Mouse (Mus musculus) Muller cell, postnatal 12 days (primary cell): ENCODE data around the gene Zfp609.
"Not testable (repeated sequence)": the region's sequence is repeated elsewhere in the genome, so short reads cannot be mapped to it uniquely, and the experiment has no call there.

ENCODE experiments used
- DNase-seq: peaks from one replicate; pipeline ENCODE4 v3.0.0-alpha.2; 2015; ENCODE audit errors: inconsistent ontology term

Gene Zfp609

DNA sequence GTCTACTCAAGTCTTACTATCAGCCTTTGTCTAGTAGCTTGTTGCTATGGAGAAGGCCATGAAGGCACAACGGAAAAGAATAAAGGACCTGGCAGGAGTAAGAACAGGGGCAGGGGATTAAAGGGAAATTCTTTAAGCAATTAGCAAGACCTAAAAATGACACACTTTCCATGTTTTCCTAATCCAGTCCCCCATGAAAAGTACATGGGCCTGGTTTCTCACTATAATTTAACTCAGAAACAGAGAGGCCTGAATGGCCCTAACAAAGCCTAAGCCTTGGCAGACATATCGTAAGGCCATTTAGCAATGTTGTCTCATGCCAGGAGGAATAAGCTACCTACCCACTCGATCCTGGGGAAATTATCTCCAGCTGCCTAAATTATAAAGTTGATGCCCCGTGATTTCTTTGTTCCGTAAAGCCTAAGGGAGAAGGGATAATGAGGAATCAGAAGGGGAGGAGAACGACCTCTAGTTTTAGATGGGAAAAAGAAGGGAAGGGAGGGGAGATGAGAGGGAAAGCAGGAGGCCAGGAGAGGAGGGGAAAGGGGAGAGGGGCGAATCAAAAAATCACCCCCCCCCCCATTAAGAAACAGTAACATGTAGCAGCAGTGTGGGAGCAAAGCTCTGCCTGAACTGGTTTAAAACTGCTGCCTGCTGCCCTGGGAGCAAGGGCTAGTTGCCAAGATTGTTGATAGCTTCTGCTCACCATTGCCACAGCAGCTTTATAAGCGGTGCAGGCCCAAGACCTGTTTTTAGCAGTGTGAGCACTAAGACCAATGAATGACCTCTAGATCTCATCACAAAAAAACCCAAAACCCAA is 102.7 kb downstream of the Zfp609 start:
- DNase-seq, result peak; percentile 59

DNA sequence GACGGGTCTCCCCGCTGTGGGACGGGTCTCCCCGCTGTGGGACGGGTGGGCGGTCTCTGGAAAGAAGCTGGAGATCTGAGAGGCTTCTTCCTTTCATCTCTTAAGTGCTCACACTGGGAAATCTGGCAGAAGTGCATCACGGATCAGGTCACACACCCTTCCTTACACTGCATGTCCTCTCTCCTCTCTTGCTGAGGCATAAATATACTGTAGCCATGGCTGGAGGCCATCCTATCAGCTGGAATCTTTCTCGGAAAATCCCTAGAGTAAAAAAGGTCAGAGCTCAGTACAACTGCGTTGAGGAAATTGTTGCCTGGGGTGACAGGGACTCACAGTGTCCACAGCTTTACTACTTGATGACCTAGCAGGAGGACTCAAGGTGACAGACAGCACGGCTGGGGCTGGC is 106.2 kb downstream of the Zfp609 start:
- no peak for DNase-seq

DNA sequence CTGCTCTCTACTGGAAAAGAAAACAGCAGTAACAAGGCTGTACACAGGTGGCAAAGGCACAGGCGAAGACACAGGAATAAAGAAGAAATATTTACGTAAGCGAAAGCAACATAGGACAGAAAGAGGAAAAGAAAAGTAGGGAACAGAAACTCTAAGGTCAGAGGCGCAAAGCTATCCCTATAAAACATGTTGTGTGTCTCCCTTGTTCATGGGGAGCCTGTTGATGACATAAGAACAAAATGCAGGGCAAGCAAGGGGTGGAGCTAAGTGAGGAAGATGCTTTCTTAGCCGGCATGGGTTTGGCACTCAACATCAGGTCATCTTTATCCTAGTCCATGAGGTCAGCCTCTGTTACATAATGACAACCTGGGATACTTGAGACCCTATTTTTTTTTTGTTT is 109.2 kb downstream of the Zfp609 start:
- DNase-seq, result no peak

DNA sequence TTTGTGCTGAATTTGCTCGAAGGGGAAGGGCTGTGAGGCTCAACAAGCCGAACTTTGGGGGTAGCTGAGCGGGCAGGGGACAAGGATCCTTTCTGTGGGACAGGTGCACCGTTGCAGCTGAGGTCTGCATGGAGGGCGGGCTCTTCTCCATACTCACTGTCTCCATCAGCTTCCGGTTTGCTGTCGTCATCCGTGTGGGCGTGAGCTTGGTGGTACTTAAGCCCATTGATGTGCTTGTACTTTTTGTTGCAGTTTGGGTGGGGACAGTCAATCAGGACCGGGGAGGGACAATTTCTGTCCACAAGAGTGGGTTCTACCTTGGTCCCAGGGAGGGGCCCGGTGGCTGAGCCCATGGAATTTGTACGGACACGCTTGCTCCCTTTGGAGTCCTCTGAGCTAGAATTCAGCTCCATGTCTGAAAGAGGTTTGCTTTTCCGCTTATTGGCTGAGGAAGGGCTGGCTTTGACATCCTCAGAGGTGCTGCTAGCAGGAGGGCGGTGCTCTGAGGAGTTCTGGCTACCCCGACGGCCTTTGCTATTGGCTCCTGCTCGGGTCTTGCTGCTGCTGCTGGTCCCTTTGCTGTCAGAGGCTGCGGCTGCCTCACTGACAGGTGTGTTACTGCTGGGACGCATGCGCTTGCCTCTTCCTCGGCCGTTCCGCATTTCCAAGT is 123.3 kb downstream of the Zfp609 start:
- no peak for DNase-seq

DNA sequence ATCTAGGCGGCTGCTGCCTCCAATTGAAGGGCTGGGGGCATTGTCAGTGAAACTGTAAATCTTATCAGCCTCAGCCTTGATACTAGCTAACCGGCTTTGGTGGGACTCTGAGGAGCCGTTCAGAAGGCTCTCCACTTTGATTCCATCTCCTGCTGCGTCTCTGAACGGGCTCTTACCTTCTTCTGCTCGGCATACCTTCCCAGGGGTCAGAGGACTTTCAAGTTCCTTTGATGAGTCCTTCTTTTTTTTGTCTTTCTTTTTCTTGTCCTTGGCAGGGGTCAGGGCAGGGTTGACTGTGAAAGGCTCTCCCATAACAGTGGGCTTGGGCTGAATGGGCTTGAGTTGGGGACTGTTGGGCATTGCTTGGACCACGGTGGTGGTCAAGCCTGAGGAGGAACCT is 124.1 kb downstream of the Zfp609 start:
- no peak for DNase-seq

DNA sequence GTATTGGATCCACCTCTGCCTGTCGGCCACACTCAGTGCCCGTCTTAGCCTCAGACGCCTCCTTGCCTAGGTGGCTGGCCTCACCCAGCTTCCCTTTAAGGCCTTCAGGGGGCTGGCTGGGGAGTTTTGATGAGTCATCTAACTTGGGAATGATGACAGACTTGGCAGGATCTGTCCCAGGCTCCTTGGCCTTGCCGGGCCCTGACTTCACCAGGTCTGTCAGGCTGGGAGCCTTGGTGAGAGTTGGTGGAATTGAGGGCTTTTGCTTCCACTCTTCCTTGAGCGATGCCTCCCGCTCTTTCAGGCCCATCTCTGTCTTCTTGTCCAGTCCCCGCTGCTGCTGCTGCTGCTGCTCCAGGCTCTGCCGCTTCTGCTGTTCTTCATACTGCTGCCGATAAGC is 125.1 kb downstream of the Zfp609 start:
- DNase-seq, result no peak

DNA sequence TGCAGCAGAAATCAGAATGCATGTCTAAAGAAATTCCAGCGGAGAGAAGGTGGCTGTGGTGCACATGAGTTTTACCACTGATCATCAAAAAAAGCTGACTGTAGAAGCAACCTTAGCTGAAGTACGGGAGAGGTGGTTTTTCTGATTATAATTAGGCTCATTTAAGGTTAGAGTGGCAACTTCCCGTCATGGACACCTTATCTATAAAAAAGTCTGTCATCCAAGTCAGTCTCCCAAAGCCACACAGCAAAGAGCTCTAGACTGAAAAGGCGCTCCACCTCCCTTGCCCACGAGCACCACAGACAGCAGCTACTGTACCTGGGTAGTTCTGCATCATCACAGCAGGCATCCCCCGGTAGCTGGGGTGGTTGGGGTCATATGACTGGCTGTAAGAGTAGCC is 126.9 kb downstream of the Zfp609 start:
- no peak for DNase-seq

DNA sequence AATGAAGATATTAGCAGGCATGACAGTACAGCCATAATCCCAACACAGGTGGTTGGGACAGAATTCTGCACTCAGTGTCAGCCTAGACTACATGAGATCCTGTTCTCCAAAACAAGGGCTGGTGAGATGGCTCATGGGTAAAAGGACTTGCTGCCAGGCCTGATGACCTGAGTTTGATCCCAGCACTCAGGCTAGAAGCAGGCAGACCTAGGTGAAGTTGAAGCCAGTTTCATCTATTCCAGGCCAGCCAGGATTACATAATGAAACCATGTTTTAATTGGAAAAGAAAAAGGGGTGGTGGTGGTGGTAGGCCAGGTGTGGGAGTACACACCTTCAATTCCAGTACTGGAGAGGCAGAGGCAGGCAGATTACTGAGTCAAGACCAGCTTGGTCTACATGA is 129.4 kb downstream of the Zfp609 start:
- no peak for DNase-seq

DNA sequence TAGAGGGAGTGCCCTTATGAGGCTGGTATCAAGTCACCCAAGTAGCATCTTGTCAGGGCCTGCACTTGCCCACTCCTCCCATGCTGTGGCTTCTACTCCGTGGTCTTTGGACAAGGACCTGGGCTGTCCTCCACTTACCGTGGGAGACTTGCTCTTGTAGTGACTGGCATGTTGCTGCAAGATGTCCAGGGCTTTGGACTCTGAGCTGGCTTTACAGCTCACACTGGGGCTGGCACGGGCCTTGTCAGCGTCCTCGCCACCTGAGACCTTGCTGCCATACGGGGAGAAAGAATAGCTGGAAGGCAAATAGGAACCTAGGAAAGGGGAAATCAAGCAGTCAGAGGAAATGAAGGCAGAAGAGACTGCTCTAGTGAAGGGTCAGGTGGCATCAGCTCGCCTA is 130.0 kb downstream of the Zfp609 start:
- DNase-seq, result no peak

DNA sequence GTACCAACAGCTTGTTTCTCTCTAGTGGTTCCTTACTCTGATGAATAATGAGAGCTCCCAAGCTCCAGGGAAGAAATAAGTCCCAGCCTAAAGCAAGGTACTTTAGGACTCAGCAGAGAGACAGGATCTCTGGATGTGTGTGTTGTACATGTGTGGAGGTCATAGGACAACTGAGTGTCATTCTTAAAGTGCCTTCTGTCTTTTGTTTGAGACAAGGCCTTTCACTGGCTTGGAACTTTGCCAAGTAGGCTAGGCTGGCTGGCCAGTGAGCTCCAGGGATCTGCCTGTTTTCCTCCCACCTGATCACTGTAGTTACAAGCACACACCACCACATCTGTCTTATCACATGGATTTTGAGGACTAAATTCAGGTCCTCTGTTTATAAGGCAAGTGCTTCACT is 131.0 kb downstream of the Zfp609 start:
- DNase-seq, result peak; percentile 29

DNA sequence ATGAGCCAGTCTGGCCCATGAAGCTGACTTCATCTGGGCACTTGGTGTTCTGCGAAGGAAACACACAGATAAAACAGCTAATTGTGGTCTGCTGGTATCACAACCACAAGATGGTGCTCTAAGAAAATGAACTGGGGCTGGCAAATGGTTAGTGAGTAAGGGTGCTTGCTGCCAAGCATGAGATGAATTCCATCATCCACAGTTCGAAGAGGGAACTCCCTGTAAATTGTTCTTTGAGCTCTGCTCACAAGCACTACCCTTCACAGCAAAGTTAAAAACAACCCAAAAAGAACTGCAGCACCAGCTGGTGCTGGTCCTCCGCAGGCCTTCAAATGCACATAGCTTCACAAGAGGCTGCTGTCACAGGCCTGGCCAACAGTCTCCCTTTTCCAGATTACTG is 131.7 kb downstream of the Zfp609 start:
- peak; percentile 69 for DNase-seq

DNA sequence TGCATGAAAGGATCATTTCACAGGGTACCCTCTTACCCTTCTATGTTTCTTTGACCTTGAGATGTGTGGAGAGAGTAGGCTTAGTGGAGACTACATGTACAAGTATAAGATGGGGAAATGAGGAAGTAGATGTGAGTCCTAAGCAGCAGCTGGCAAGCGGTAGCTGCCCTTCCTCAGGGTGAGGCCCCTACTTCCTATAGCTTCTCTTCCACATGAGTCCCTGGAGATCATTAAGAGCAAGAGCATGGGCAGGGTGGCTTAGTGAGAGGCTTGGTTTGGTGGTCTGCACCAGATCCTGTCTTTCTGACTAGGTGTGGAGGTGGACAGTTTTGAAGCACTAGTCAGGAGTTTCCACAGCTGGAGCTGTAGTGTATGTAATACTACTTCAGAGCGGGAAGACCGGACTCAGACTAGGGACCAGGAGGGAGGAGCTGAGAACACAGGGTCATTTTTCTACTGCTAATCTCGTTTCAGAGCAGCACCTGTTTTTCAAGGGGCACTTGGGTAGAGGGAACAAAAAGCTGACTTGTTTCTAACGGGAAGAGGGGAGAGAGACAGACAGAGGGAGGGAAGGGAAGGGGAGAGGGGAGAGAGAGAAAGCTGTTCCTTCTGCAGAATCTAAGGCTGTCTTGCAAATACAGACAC is 134.3 kb downstream of the Zfp609 start:
- DNase-seq, result no peak

DNA sequence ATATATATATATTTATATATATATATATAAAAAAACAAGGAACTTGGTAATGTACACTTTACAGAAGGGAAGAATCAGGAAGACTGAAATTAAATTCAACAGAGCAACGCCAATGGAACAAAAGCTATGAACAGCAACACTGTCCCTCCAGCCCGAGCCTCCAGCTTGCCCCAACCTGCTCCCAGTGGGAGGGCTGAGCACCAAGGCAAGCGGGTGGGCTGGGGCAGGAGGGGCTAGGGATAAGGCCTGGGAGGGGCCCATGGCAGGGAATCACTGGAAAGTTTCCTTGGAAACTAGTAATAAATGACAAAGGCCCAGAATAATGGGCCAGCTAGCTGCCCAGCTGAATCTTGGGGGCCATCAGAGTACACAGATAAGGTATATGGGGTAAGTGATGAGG is 134.9 kb downstream of the Zfp609 start:
- DNase-seq, result no peak

DNA sequence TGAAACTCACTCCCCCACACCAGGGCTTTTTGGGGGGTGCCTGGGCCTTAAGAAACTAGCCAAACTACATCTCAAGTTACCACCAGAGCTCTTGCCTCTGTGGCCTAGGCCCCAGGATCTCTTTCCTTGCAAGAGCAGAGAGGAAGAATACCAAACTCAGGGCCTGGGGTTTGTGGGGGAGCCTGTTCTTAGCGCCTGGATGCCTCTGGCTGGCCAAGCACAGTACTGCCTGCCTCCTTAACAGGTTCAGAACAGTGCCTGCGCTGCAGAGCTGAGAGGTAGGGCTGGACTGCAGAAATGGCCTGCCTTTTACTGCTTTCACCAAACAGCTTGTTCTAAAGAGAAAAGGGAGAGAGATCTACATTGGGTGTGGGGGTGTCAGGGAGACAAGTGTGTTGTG is 137.5 kb downstream of the Zfp609 start:
- DNase-seq, result not testable (repeated sequence)

DNA sequence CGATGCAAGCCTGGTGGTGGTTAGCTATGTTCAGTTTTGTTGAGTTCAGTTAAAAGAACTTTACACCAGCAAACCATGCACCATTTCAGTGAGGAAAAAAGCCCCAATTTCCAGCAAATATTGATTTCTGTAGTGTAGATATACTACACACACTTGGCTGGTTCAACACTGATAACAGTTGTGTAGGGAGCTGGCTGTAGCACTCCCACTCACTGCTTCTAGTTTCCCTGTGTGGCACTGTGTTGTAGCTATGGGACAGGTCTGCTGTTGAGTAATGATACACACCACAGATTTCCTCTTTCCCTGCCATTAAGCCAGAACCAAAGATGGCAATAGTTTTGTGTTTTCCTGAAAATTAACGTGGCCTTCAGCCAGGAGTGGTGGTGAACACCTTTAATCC is 142.7 kb downstream of the Zfp609 start:
- DNase-seq, result no peak

DNA sequence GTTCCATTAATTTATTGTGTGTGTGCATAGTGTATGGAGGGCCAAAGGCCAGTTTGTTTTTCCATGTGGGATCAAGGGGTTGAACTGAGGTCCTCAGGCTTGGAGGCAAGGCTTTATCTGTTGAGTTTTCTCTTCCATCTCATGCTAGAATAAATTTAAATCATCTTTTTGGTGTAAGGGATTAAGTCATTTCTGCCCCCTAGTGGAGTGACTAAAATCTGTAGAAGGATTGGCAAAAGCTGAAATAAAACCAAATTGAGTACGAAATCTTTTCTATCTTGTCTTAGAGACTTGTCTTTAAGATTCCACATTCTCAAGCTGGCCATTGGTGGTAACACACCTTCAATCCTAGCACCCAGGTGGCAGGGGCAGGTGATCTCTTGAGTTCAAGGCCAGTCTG is 144.4 kb downstream of the Zfp609 start:
- no peak for DNase-seq

DNA sequence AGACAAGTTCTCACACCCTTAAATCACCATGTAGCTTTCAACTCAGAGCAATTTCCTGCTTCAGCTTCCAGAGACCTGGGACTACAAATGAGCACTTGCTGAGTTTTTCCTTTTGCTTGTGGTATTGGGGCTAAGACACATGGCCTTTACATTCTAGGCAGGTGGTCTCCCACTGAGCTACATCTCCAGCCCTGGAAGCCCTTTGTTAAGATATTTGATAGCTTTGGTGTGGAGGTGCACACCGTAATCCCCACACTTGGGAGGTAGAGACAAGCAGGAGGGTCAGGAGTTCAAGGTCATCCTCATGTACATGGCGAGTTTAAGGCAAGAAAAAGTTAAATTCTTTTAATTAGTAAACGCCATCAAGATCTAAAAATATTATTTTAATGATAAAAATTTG is 145.2 kb downstream of the Zfp609 start:
- DNase-seq, result no peak

DNA sequence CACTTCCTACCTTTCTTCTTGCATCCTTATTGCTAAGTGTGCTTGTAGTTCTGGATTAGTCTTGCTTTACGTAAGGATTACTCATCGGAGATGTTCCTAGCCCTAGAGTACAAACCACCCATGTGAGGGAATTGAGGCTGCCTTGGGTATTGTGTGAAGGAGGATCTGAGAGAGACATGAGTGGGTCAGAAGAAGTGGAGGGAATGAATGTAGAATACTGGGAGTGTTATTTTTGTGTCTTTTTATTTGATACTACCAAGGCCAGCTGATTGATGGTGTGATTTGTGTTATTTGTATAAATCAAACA is 145.8 kb downstream of the Zfp609 start:
- no peak for DNase-seq

DNA sequence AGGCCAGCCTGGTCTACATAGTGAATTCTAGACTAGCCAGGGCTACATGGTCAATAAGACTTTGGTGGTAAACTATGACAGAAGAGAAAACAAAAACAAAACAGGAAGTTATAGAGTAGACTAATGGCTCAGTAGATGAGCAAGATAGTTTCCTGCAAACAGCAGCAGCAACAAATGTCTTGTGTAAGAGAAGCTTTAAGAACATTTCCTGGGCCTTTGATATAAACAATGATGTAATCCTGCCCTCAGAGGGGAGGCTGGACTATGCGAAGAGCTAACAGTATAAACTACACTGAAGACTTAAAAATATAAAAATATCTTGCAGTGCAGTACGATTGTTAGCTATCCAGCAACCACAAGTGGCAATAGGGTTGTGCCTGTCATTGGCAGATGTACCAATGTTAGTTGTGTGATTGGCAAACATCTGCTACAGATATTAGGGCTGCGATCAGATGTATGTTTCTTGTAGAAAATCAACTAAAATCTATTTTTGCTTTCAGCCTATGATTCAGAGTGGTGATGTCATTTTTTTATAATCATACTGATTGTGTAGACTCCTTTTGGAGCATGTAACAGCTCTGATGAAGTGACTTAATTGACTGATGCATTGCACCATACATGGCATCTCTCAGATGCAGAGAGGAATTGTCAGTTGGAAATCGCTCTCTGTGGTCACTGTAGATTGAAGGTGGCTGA is 146.3 kb downstream of the Zfp609 start:
- DNase-seq, result no peak

DNA sequence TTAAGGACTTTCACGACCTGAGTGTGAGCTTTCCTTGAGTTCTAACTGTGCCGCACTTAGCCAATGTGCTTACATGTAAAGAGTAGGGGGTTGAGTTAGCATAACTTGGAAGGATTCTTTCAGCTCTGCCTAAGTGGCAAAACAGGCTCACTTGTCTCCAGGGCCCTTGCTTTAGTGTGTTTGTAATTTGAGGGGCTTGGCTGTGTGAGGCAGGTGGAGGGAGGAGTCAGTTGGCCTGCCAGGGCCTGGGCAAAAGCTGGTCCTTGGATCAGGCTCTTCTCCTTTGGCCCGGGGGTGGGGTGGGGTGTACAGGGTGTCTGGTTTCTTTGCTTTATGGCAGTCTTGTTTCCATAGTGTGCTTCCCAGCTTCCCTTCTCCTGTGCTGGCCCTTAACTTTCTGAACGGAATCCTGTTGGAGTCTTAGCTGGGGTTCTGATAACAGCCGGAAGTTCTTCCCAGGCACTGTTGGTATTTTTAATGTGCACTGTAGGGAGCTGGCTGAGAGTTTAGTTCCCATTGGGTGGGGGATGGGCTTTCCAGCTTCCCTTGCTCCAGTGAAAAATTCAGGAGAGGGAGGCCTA is 148.1 kb downstream of the Zfp609 start:
- no peak for DNase-seq

DNA sequence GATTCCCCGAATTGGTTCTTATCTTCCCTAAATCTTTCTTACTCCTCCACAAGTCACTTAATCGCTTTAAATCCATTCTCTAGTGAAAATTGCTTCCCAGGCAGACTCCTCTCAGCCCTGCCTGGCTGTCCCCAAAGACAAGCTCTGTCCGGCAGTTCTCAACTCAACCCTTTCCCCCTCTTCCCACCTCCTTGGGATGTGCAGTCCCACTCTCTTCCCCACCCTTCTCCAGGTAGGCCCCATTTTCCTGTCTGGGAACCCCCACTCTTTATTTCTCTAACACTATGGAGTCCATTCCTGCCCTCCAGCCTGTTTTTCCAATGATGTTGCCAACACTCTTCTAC is 150.3 kb downstream of the Zfp609 start:
- DNase-seq, result no peak

DNA sequence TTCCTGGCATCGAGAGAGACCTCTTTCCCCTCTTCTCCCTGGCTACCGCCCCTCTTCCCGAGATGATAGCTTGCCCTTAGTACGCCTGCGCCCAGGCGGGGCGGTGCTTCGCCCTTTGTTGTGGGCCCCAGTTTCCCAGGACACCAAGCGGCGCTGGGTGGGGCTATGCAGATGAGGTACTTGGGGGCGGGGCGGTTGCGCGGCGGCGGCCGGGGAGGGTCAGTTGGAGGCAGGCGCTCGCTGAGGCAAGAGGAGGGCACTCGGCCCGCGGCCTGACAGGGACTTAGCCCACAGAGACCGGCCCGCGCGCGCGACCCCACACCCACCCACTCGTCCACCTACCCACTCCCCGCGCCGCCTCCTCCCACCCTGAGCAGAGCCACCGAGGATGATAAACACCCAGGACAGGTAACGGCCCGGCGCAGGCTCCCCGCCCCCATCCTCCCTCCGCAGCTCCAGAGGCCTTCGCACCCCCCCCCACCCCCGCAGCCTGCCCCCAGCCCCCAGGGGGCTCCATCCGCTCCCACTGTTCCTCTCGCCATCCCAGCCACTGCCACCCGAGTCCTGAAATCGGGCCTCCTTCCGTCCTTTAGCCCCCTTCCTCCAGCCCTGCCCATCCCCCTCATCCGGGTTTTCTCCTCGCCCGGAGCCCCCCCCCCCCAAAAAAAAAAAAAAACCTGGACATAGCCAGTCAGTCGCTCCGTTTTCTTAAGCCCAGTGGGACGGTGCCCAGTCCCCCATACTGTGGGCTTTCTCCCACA is 150.8 kb downstream of the Zfp609 start:
- peak; percentile 98 for DNase-seq
